Mouse (Mus musculus) B cell, adult 2 months (primary cell): Measurements from ENCODE around the gene Nrip1.

Experiments
- DNase-seq, 2 experiments: peaks; one replicate each; pipeline ENCODE4 v3.0.0; 2022

Gene Nrip1

DNA sequence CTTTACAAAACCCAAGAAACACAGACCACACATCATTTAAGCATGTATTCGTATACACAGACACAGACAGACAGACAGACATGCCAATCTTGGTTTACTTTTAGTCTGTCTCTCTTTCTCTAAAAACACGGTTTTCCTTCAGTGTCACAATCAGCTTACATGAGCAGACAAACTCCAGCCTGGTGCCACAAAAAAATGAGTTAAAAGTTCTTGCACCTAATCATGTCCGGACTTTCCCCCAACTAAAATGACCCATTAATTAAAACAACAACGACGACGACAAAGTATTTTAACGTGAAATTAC, 2.1 kb downstream of the Nrip1 start:
- no peak for DNase-seq

DNA sequence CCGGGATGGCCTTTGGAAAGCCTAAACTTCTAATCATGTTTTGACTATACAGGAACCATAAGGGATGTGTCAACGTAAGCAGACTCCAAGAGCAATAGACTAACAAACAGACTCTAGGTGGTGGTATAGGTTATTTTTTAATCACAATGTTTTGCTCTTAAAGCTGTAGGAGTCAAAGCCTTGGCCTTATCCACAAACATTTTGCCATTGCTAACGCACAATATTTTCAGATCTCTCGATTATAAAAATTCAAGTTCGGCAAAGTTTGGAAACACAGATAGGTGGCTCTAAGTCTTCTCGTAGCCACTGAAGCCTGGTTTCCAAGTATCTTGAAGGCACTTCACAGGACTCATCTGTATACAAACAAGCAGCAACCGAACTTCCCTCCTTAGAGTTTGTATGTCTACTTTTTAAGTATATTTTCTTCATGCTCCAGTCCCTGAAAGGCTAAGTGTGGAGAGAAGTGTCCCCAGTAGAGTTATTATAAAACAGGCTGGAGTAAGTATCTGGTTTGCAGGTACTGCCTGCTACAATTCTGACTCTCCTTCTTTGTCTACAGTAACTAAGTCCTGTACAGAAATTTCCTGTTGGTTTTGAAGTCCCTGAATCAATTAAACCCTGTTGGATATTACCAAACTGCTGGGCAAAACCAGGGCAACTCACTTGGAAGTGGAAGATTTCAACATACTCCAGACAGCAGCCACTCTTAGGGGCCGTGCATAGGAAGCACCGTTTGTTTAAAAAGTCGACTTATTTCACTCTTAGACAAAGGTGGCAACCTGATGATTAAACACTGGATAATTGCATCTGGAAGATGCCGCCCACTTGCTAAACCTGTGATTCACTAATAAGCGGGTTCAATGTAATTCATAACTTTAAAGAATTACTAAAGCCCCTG, 2.7 kb downstream of the Nrip1 start:
- DNase-seq: no peak

DNA sequence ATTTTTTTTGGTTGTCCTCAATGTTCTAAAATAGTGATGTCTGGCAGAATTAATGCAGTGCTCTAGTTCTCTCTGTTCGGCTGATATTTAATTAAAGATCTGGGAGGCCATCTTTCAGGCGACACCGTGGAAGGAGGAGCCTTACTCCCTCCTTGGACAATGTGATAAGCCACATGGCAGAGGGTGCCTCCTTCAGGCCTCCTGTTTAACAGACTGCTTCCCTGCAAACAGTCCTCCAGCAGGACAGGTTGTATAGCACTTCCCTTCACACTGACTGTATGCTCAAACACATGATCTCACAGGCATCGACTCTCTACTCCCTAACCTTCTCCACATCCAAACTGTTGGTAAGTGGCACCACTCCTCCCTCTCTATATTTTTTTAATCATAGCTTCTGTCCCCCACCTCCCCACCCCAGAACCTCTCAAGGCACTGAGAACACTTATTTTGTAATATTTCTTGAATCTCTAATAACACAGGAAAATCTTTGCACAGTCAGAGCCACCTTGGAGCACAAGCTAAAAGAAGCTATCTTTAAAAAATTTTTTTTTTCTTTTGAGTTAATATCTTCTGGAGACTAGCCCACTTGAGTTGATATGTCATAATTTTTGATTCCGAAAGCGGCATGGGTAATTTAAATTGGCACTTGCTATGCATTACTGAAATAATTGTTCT, 3.4 kb downstream of the Nrip1 start:
- no peak for DNase-seq

DNA sequence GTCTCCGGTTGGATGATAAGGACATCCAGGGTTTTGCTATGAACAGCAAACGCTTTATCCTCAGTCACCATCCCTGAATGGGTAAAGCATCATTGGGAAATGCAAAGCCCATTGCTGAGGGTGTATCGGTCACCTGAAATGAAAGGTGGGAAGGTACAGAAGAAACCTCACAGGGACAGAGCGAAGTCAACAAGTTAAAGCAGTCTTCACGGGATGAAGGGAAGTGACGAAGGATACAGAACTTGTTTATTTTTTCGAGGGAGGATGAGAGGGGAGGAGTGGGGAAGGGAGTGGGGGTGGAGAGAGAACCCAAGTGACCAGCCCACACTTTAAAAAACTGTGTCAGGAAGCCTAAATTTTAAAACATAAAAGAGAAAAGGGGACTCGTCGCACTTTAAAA, 4.4 kb downstream of the Nrip1 start:
- DNase-seq: no peak

DNA sequence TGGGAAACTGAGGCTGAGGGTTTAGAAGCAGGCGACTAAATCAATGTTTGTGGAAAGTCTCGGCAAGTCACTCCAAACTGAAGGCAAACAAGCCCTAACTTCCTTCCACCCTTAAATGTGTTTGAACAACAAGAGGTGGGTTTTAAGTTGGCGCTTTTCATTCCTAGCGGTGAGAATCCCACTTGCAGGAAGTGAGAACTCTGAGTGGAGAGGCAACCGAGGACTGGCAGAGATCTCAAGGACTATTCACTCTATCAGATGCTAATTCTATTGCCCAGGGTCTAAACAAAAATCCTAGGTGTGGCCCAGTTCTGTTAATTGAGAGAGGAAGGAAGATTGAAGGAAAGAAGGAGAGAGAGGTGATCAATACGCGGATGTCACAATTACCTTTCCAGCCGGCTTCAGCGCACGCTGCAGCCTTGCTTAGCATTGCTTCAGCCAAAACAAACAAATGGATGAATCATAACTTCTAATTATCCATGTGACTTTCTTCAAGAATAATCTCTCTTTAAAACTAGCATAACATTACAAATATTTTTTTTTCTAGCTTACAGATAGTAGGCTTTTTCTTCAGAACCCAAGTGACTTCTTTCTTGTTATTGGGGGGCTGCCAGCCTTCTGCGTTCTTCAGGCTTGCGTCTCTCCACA, 6.2 kb downstream of the Nrip1 start:
- no peak for DNase-seq

DNA sequence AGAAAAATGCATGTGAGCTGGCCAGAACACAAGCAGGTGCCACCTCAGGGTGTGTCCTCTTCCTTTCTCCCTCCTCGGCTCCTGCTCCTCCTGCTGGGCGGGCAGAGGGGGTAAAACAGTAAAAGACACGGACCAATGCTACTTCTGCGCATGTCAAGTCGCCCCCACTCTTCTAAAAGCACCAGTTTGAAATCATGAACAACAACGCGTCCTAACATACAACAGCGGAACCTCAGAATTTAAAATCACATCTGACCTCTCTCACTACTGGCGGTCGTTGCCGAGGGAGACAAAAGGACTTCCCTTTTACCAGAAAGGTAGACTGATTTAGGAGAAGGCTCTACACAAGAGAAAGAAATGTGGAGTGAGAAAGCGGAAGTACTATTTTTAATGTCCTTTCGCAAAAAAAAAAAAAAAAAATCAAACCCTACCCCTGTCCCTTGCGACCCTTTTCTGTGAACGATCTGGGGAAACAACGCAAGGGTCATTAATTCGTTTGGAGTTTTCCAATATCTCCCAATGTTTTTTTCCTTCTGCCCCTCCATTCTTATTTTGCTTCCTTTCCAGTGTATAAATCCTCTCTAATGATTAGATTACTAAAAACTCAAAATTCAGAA, 7.7 kb downstream of the Nrip1 start:
- DNase-seq: peak; percentile 59

DNA sequence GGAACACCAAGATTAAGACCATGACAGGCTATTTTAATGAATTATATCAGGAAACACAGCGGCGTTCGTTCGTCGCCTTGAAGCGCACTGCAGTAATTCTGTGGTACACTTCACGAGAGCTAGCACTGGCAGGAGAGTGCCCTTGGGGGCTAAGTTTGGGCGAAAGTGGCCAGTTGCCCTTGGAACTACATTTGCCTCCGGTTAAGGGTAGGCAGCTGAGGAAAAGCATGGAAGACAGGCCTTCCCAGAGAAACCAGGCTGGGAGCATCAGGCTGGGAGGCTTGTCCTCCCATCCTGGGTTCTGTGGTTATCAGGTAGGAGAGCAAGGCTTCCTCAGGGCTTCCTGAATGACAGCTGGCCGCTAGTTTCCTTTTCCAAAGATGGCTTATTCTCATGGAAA, 8.4 kb downstream of the Nrip1 start:
- DNase-seq: no peak

DNA sequence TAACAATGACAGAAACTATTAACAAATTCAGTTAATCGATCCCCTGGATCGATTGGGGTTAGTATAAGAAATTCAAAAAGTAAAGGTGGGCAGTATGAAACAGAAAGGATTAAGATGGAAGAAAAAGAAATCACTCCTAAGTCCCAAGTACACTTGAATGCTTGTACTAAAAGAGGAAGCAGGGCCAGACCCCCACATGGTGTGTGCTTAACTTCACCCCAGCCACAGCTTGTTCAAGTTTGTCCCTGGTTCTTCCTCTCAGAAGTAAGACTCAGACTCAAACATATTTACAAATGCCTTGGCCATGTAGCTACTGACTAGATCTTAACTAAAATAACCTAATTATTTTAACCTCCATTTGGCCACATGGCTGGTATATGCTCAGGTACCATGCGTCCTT, 10.0 kb downstream of the Nrip1 start:
- DNase-seq: peak; percentile 54 to 62

DNA sequence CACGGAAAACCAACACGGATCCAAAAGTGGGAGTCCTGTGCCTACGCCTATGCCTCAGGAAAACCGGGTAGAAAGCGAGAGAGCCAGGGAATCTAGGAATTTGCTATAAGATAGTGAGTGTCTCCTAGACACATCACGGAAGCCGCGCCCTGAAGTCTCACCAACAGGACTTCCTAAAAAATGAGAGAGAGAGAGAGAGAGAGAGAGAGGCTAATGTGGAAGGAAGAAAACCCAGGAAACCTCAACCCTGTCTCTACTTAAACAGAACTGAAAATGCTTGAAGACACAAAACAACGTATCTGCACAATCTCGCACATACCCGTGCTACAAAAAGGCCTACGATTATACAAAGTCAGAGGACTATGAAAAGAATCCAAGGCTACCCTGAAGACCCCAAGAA, 10.6 kb downstream of the Nrip1 start:
- DNase-seq: peak in 1 of 2 experiments; percentile 22

DNA sequence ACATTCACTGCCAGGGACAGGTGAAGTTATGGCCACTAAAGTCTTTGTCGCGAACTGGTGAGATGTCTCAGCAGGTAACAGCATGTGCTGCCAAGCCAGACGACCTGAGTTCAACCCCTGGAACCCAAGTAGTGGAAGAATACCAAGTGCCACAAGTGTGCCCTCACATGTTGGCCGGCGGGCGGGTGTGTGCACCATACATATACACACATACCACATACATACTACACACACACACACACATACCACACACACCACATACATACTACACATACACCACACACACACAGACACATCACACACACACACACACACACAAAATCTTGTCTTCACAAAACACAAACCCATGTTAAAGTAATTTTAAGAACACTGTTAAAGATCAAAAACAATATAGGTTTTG, 13.2 kb downstream of the Nrip1 start:
- no peak for DNase-seq

DNA sequence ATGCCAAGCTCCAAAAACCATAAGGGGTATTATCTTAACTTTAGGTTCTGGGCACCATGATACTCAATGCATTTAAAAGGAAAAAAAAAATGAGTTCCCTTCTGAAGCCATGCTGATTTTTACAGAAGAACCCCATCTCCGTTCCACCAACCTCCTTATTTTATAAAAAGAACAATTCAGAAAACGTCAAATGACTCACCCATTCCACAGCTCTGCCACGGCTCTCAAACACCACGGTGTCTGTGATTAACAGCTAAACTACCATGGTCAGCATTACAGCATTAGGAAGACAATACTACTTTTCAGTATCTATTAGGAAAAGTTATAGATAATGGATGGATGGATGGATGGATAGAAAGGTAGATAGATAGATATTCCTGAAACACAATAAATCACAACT, 14.9 kb downstream of the Nrip1 start:
- DNase-seq: no peak

DNA sequence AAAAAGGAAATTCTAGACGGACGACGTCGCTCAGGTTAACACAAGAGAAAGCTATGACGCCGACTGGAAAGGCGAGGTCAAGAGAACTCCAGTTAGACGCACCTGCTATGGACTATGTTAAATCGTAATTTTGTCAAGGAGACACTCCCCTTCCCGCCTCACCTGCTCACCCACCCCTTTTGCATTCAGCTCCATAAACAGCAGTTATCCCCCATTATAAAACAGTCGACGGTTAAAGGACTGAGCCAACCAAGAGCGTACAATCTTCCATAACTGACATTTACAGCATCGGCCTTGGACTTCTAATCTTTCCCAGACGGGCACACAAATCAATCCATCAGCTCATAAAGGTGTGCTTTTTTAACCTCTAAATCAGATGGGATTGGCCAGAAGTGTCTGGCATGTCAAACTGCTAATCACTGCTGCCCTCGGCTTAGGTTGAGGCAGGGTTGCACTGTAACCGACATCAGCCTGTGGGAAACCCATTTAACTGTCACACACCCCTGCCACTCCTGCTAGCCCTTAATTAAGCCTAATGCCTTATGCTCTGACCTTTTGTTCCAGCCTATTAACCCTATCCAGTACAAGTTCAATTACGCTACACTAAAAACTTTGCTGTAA, 15.4 kb downstream of the Nrip1 start:
- no peak for DNase-seq

DNA sequence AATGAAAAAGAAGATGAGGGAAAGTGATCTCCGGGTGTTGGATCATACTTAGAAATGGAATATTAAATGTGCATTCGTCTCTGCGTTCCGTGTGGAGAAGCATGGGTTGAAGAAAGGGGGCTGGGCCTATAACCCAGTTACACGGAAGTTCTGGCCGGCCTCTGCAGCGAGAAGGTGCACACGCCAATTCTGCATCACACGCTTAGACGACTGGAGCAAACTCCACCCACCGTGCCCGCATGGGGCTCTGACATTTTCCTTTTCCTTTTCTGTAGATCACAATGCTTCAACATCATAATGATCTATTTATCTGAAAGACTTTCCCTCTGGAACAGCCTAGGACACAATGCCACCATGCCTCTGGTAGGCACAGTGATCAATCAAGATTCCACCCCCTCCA, 16.5 kb downstream of the Nrip1 start:
- no peak for DNase-seq

DNA sequence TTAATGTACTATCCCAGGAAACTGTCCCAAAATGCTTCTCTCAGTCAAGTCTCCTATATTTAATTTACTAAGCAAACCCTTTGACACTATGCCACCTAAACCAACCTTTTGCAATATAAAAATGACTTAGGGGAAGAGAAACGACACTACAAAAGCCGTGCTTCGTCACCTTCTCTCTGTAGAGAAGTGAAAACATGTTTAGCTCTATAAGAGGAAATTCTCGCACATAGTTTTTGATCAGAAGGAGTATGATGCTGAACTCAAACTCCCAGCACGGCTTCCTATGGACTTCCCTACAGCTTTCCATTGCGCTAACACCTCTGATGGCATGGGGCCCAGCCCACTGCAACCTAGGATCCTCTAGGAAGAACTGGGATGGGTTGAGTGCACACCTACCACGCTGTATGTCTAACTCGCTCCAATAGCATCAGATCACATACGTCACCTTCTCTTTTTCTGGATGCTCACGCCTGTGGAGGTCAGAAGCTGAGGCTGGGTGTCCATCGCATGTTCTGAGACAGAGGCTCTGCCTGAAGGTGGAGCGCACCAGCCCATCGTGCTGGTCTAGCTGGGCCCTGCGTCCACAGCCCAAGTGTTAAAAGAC, 17.6 kb downstream of the Nrip1 start:
- no peak for DNase-seq

DNA sequence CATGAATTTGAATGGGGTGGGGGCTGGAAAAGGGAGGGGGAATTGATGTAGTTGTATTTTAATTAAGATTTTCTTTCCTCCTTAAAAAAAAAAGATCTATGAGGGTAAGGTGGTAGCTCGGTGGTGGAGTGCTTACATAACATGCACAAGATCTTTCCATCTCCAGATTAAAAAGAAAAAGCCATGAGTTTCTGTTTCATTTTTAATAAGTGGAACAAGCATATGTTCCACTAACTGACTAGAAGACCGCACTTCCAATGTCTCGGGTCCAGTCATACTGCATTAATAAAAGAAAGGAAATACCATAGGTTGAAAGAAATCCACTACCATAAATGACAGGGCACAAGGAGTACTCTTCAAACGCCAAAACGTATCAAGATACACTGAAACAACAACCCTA, 18.4 kb downstream of the Nrip1 start:
- no peak for DNase-seq

DNA sequence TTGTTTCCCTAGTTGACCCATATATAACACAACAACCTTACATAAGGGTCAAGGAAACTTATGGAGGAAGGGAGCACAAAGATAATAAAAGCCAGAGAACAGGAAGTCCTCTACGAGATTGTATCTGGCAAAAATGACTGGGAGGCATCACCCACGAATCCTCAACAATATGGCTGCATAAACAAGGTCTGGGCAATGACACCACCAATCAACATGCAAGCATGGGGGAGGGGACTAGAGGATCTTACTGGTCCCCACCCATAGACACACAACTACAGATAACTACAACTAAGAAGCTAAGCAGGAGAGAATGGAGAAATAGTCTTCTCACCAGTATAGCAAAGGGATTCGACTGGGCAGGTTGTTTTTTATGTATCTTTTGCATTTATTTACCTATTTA, 18.8 kb downstream of the Nrip1 start:
- no peak for DNase-seq

DNA sequence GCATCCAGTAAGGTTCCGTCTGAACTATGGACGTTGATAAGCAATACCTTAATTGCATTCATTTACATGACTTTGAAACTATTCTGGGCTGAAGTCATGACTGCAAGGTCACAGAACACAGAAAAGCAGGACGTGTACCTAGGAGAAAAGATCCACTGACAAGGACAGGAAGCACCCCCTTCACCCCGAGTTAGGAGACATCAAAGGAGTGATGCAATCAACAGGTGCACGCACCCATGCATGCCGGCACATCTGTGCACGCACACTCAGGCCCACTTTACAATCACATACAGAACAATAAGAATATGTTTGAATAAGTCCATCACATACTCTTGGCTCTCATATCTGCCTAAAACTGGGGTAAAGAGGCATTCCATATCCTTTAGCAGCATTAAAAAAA, 19.3 kb downstream of the Nrip1 start:
- DNase-seq: peak in 1 of 2 experiments; percentile 6

DNA sequence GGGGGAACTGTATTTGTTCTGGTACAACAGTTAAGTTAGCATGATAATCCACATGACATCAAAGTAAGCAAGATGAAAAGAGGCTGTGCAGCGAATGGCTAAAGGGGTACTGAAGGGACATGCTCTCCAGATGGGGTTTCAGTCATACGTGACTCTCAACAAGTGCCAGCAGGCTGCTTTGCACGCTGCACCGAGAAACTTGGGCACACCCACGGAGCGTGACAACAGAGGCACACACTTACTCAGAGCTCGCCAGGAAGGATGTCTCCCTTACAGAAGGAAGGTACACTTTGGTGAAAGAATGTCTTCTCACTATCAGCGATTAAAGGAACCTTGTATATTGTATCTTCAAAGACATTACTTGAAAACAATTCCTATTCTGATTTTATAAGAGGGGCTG, 22.7 kb downstream of the Nrip1 start:
- no peak for DNase-seq

DNA sequence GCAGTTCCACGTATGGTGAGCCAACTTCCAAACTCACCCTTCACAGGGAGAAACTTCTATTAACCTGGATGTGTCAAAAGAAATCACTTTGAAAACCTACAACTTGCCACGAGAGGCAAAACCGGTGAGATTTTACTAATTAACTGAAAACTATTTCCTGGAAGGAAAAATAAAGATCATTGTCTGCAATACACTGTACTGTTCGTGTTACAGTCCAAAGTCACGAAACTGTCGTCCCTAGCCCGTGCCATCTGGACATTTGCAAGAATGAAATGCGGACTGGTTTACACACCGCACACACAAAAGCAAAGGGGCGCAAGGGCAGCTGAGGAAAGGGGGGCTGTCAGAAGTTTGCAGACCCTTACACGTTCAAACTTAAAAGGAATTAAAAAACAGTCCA, 24.6 kb downstream of the Nrip1 start:
- DNase-seq: no peak

DNA sequence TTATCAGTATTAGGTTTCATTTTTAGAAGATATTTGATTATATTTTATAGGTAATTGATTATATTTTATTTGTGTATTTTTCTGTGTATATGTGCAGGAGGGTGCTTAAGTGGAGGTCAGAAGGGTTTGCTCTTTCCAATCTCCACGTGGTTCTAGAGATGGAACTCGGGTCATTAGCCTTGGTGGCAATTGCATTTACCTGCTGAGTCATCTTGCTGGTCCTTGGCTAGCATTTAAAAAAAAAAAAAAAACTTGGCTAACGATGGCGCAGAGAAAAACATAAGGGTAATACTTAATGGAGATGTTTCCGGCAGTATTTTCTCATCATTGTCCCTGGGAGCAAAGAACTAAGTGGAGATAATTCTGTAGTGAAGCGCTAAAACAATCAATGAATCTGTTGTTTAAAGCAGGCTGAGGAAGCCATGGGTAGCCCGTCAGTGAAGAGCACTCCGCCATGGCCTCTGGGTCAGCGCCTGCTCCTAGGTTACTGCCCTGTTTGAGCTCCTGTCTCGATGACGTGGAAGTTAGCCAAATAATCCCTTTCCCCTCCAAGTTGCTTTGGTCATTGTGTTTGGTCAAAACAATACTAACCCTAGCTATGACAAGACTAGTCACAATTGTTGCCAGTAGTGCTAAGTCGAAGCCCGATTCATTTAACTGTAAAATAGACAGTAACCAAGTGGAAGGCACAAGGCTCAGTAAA, 25.8 kb downstream of the Nrip1 start:
- DNase-seq: no peak

DNA sequence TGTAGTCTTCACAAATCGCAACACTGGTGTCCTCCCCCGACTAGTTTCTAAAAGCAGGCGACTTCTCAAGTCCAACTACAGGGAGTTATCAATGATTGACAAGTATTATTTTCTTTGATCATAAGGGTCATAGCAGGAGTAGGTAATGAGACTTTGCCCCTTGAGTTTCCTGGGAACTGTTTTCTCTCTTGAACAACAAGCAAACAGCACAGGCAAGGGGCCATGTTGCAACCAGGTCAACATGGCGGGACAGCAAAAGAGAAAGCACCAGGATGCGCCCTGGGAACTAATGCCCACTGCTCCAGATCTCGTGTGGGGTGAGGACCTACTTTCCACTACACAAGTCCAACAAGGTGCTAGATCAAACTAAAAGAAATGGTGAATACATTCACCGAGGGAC, 27.3 kb downstream of the Nrip1 start:
- DNase-seq: no peak

DNA sequence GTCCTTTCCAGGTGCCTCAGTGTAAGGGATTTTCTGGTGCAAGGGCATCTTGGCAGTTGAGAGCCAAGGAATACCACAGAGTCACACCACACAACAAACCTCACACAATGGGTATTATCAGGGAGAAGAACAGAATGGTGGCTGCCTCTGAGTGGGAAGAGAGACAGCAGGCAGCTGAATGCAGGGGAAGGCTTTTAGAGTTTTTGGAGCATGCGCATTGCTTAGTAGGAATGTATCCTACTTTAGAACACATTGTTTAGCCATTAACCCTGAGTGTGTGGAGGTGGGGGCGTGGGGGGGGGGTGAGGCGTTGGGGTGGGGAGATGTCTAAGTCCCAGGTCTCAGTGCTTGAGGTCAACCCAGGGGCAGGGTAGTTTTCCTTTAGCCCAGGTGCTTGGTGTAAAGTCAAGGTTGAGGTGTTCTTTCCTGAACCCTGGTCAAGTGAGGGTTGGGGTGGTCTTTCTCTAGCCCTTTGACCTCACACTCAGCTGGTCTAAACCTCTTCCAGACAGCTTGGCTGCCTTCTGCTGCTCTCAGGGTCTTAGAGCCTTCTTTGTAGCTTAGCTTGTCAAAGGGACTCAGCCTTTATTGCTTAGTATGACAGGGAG, 28.8 kb downstream of the Nrip1 start:
- no peak for DNase-seq
